Mouse (Mus musculus) splenic B cell, adult 2 months (primary cell): ENCODE data around the gene Tmem88.
"Not testable (repeated sequence)": the region's sequence is repeated elsewhere in the genome, so short reads cannot be mapped to it uniquely, and the experiment has no call there.

Experiments used
- DNase-seq: peaks from one replicate; pipeline ENCODE4 v3.0.0-alpha.2; 2011; ENCODE audit warnings: low read depth, low spot score
- H3K27me3 ChIP-seq: 2 replicates; pipeline ENCODE4 v1.6.1; 2012; ENCODE audit warnings: mild to moderate bottlenecking, low read length, moderate library complexity, mixed read lengths; ENCODE audit not compliant: control insufficient read depth, poor library complexity, insufficient read depth, severe bottlenecking
- H3K36me3 ChIP-seq: 2 replicates; pipeline ENCODE4 v1.6.1; 2012; ENCODE audit warnings: mild to moderate bottlenecking, low read length, moderate library complexity, mixed read lengths; ENCODE audit not compliant: control insufficient read depth, poor library complexity, insufficient read depth, severe bottlenecking

The Tmem88 gene

DNA sequence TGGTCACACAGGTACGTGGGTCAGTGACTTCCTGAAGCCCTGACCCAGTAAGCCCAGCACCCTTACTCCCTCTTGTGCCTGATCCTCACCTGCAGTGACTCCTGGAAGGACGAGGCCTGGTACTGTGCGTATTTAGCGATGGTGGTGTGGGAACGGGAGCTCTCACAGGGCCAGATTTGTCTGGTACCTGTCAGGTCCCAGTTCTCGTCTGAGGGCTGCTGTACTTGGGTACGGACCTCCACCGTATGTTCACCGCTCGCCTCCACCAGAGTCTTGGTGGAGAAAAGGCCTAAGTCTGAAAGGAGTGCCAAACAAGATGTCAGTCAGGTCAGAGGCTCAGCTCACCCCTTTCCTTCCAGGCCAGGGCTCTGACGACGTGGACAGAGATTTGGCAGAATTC lies 4.0 kb upstream of the Tmem88 start:
- H3K36me3 ChIP-seq = peaks cover 11% of the 10 kb centered on the region
- peak; percentile 29 for DNase-seq

DNA sequence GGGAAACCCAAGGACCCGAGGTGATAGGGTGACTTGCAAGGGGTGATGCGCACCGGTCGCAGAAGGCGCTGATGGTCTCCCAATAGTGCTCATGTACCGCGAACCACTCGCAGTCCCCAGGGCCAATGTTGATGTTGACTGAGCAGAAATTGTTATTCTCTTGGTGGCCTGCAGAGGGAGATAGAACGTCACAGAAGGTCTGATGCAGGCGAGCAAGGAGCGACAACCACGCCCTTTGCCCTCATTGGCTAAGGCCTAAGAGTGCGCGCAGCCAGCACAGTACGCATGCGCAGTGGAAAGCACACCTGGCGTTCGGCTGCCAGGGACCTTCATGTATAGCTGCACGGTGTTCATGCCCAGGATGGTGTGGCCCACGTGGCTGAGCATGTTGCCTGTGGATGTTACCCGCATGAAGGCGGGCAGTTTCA lies 3.2 kb upstream of the Tmem88 start:
- DNase-seq = peak; percentile 97
- peaks cover 11% of the 10 kb centered on the region for H3K36me3 ChIP-seq

More for the DNA sequence above, 4.0 kb upstream of the Tmem88 start:
- H3K27me3 ChIP-seq = no peaks in the 10 kb centered on the region

DNA sequence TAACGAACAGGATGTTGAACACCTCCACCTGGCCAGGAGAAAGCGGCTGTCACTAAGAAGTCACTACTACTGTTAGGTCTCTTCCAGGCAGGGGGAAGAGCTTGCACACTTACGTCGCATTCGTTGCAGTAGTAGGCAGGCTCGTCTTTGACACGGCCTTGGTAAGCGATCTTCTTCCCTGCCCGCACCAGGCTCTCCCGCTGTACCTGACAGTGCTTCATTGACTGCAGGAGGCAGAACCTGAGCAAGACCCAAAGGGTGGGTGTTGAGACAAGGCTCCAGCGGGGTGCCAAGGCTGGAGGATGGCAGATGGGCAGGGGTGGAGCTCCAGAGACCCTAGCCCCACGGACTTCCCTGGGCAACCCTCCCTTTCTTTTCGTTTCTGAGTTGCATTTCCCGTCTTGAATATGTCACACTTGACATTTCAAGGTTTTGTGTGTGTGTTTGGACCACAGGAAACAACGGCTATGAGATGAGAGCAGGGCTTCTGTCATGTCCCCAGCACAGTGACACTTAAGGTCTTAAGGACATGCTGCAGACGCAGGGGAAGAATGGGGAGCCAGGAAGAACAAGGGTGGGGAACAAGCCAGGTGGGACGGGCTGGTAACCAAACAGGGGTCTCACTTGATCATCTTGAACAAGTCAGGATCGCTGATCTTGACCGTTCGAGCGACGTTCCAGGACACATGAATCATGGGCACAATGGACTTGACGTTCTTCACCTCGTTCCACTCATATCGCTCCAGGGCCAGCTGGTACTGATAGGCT lies 2.2 kb upstream of the Tmem88 start:
- peak; percentile 21 for DNase-seq
- Histone ChIP-seq H3K36me3 (peaks cover 10% of the 10 kb centered on the region), H3K27me3 (no peaks in the 10 kb centered on the region)

More for the DNA sequence above, 3.2 kb upstream of the Tmem88 start:
- no peaks in the 10 kb centered on the region for H3K27me3 ChIP-seq

DNA sequence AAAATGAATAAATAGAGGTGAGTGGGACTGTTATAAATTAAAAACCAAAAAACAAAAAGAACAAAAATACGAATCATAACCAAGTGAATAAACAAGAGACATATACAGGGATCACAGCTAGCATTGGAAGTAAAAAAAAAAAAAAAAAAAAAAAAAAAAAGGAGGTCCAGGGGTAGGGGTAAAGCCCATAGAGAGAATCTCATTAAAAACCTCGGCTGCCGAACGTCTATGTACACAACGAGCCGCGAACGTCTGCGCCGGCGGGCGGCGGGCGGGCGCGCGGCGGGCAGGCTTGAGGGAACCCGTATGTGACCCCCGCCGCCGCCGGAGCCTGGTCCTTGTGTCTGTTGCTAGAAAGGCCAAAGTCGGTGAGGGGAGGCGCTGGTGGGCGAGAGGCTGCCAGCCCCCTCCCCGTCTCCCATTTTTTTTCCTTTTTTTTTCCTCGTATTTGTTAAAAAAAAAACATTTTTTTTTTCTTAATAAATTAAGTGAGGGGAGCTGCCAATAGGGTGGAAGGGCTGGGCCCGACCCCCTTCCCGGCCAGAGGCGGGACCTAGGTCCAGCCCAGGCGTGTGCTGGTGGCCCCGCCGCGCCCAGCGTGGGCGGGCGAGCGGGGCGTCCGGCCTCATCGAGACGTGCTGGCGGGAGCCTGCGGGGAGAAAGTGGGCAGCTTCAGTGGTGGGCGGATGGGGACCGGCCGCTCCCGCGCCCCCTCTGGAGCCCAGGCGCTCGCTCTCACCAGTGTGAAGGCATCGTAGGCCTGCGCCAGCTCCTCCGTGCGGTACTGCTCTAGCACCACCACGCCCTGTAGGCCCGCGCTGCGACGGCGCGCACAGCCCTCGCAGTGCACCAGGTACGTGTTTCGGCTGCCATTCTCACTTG lies 1.4 kb upstream of the Tmem88 start:
- no peaks in the 10 kb centered on the region for H3K27me3 ChIP-seq
- peak; percentile 23 for DNase-seq
- peaks cover 4% of the 10 kb centered on the region for H3K36me3 ChIP-seq

DNA sequence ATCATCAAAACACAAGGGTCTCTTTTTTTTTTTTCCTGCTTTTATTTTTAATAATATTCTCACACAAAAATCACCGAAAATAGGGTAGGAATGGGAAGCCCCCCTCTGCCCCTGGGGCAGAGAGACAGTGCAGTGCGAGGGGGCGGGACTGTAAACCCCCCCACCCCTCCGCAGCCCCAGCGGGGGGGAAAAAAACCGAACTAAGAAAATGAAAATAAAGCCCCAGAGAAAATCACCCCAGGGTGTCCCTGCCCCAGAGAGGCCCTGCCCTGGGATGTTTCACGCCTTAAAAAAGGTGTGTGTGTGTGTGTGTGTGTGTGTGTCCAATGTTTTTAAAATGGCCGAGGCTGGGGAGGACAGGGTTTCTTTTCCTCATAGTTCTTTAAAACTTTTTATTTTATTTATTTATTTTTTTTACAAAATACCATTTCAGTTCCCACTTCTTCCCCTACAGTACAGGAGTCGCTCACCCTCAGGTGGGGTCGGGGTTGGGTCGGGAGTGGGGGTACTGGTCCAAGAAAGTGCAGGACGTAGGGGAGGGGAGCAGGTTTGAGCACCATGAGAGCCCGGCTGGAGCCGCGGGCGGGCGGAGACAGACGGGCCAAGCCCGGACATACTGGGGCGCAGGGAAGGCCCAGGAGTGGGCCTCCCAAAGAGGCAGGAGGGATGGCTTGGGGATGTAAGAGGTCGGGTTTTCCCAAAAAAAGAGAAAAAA lies 609 bp upstream of the Tmem88 start:
- DNase-seq = no peak
- H3K36me3 ChIP-seq = peaks cover 2% of the 10 kb centered on the region
- no peaks in the 10 kb centered on the region for H3K27me3 ChIP-seq

DNA sequence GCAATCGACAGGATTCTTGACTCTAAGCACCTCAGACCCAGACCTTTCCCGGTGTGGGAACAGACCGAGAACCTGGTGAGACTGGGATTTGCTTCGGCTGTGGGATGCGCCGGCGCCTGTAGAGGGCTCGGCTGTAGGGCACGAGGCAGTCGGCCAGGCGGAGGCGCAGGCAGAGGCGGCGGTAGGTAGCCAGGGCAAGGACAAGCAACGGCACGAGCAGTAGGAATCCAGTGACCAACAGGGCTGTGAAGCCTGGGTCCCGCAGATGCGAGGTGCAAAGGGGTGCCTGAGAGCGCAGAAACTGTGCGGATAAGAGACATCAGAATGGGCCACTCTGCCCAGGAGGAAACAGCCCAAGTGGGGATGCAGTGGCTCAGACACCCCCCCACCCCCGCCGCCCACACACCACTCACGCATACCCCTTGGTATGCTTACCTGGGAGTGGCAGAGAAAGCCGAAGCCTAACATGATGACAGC lies 415 bp downstream of the Tmem88 start:
- H3K27me3 ChIP-seq = no peaks in the 10 kb centered on the region
- DNase-seq = peak; percentile 24
- H3K36me3 ChIP-seq = peaks cover 2% of the 10 kb centered on the region; the same call in 1 of the 2 replicates

DNA sequence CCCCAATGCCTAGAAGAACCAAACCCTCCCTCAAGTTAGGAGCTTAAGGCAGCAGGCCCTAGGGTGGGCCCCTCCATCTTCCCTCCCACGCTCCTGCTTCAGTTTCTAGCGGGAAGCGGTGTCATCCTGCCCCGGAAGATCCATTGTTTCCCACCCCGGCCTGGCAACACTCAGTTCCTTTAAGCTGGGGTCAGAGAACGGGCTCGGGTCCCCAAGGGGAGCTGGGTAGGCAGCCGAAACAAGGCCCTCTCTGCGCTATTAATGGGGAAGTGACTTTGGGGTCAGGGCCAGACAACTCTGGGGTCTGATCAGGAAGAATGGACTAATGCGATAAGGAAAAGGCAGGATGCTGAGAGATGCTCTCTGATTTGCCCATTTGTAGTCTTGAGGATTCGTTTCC lies 1.3 kb downstream of the Tmem88 start:
- Histone ChIP-seq H3K27me3 (no peaks in the 10 kb centered on the region), H3K36me3 (peaks cover 2% of the 10 kb centered on the region; the same call in 1 of the 2 replicates)

DNA sequence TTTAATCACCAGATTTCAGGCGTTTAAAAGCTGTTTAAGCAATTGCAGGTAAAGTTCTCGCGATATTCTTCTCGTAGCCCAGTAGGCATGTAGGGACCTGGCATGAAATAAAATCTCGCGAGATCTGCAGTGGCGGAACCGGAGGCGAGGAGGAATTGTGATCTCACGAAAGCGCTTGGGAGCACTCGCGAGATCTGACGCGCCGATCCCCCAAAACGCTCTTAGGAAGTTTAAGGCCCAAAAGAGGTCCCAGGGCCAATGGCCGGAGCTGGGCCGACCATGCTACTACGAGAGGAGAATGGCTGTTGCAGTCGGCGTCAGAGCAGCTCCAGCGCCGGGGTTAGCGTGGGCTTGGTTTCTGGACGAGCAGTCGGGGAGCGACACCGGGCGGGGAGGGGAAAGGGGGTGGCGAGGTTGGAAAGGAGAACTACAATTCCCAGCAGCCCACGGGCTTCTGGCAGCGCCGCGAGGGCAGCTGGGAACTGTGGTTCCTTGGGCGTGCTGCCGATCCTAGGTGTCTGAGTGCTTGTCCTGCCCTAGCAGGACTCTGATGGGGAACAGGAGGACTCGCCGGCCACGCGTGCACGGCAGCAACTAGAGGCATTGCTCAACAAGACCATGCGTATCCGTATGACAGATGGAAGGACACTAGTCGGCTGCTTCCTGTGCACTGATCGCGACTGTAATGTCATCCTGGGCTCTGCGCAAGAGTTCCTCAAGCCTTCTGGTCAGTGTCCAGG lies 2.2 kb downstream of the Tmem88 start:
- DNase-seq = peak; percentile 99
- Histone ChIP-seq H3K27me3 (no peaks in the 10 kb centered on the region), H3K36me3 (peaks cover 2% of the 10 kb centered on the region; the same call in 1 of the 2 replicates)

More for the DNA sequence above, 1.3 kb downstream of the Tmem88 start:
- peak; percentile 30 for DNase-seq

DNA sequence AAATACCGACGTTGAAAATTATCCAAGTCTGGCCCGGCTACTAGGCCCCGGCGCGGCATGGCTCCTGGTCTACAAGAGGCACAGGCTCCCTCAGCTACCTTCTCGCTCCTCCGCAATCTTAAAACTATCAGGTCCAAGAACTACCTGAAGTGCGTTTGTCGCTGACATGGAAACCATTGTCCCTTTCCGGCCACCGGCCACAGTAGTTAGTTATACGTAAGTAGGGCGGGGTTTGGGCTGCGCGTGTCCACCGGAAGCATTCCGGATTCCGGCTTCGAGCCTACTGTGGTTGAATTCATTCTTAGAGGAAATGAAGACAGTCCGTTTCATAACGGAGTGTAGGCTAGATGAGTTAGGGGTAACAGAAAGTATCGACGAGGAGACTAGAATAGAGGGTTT lies 2.8 kb downstream of the Tmem88 start, which contains the start of the genes Naa38 and Cyb5d1:
Naa38 (plus strand) TSS at position 253 of the 399 bp plus-strand sequence.
Cyb5d1 (minus strand) TSS at position 397 of the 399 bp plus-strand sequence.
- H3K36me3 ChIP-seq, H3K27me3 ChIP-seq: not testable (repeated sequence)
- DNase-seq = peak; percentile 93

DNA sequence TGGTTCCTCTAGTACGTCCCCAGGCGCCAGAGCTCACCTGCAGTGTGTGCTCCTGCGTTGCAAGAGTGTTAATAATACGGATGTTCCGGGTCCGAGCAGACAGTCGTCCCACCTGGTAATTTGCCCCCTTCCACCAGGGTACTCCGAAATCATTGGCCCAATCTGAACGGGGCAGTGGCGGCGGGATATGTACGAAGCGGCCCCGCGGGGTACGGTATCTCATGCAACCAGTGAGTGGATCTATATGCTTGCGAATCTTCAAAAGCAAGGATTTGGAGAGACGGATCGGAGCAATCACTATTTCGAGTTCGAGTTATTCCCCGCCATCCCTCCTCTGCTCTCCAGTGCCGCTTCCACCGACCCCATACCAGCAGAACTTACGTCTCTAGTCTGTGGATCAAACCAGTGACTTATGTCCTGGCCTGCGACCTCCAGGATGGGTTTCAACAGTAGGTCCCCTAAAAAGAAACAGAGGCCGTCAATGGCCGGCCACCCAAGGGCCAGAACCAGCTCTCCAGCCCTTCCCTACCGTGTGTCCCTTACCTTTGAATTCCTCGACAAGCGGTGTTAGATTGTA lies 3.4 kb downstream of the Tmem88 start:
- DNase-seq = peak; percentile 35
- not testable (repeated sequence) for H3K36me3 ChIP-seq, H3K27me3 ChIP-seq

DNA sequence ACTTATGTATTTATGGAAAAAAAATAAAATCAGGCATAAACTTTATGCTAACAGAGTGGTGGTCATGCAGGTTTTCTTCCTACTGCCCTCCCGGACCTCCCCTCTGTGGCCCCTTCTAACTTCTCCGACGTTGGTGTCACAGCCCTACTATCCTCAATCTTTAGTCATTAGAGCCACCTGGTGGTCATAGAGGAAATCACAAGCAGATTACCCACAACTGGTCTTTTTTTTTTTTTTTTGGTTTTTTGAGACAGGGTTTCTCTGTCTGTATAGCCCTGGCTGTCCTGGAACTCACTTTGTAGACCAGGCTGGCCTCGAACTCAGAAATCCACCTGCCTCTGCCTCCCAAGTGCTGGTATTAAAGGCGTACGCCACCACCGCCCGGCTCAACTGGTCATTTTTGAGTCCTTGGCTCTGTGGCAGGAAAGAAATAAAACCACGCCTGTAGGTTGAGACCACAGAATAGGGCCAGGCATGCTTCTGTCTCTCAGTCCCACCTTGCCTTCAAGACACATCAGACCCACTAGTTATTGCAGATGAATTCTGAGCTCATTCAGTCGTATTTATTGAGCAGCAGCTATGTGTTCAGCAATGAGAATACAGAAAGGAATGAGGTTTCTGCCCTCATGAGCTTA lies 7.5 kb downstream of the Tmem88 start:
- Histone ChIP-seq H3K27me3 (no peaks in the 10 kb centered on the region), H3K36me3 (no peaks in the 10 kb centered on the region)
- peak; percentile 88 for DNase-seq

DNA sequence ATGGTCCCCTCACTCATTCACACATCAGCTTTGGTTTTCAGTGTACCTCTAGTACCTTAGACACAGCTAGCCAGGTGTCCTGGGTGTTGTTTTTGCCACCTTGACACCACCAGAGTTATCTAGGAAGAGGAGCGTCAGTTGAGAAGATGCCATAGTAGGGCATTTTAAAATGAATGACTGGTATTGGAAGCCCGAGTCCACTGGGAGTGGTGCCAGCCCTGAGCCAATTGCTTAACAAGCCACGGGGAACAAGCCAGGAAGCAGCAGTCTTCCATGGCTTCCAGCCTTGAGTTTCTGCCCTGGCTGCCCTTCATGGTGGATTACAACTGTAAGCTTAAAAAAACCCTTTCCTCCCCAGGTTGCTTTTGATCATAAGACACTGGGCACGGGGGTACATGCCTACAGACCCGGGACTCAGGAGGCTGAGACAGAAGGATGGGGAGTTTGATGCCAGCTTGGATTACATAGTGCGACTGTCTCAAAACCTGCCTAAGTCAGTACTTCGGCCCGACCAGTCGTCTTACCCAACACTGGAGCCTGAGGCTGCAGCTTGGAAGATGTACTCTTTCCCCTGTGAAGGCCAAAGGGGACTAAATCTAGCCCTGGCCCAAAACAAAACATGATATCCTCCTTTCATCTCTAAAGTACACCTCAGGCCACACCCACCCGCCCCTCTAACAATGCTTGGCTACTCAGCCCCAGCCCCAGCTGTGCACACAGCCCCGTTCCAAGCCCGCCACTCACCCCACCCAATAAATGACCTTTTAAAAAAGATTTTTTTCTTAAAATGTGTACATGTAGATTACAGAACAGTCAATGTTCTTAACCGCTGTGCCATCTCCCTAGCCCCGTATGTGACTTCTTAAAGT lies 8.3 kb downstream of the Tmem88 start:
- DNase-seq = no peak
- H3K36me3 ChIP-seq = no peaks in the 10 kb centered on the region
- H3K27me3 ChIP-seq = no peaks in the 10 kb centered on the region
